Mouse (Mus musculus) liver, embryonic 14.5 days (tissue): ENCODE data around the gene Bcs1l. TPM values are rescaled to one million over a fixed set of nuclear protein-coding genes. Genes with fewer than 3 reads are reported as not detected.

Experiments
- ATAC-seq: fragments of 200-750 bp; cut with Nextera tagmentation; 2 replicates; pipeline ENCODE4 v1.8.0; 2017; ENCODE audit warnings: moderate number of reproducible peaks, mild to moderate bottlenecking, moderate library complexity; ENCODE audit not compliant: insufficient read depth
- DNase-seq, 3 experiments: peaks; one replicate each; pipeline ENCODE4 v3.0.0-alpha.2; 2012 to 2013; ENCODE audit warnings: low read depth in 3 of 3, low spot score in 3 of 3
- H3K27ac ChIP-seq: fragments of 300-500 bp; sonication (generic); 2 replicates; pipeline ENCODE4 v1.5.1; 2014; ENCODE audit warnings: moderate library complexity, mild to moderate bottlenecking, control low read depth, inconsistent platforms
- H3K27me3 ChIP-seq: fragments of 300-500 bp; sonication (generic); 2 replicates; pipeline ENCODE4 v1.6.1; 2014; ENCODE audit warnings: mild to moderate bottlenecking, low read length, moderate library complexity; ENCODE audit not compliant: control insufficient read depth, insufficient read depth
- H3K36me3 ChIP-seq: fragments of 300-500 bp; sonication (generic); replicated peaks from 2 replicates; pipeline ENCODE4 v1.6.1; 2014; ENCODE audit warnings: low read depth; ENCODE audit not compliant: control insufficient read depth, insufficient read depth
- H3K4me1 ChIP-seq, 2 experiments: fragments of 200-500 bp in 1 of 2; fragments of 300-500 bp in 1 of 2; sonication (generic) in 1 of 2; replicated peaks; 2 replicates each; pipeline ENCODE4 v1.6.1; 2012 to 2014; ENCODE audit warnings: antibody characterized with exemption in 1 of 2, inconsistent platforms in 1 of 2, low read length in 1 of 2; ENCODE audit not compliant: control insufficient read depth in 2 of 2, insufficient read depth in 2 of 2
- H3K4me2 ChIP-seq: fragments of 300-500 bp; sonication (generic); 2 replicates; pipeline ENCODE4 v1.6.1; 2014; ENCODE audit warnings: low read depth, mild to moderate bottlenecking, control low read depth, moderate library complexity
- H3K4me3 ChIP-seq, 2 experiments: fragments of 200-500 bp in 1 of 2; fragments of 300-500 bp in 1 of 2; sonication (generic) in 1 of 2; 2 replicates each; pipeline ENCODE4 v1.5.1; 2012 to 2014; ENCODE audit warnings: low read depth in 2 of 2, low read length in 2 of 2, mild to moderate bottlenecking in 2 of 2, control low read depth in 1 of 2, inconsistent platforms in 1 of 2, moderate library complexity in 1 of 2; ENCODE audit not compliant: insufficient read depth in 1 of 2
- H3K9ac ChIP-seq: fragments of 300-500 bp; sonication (generic); replicated peaks from 2 replicates; pipeline ENCODE4 v1.6.1; 2014; ENCODE audit warnings: mild to moderate bottlenecking, control low read depth, moderate library complexity
- H3K9me3 ChIP-seq: fragments of 300-500 bp; sonication (generic); 2 replicates; pipeline ENCODE4 v1.6.1; 2016; ENCODE audit warnings: low read length, mixed read lengths; ENCODE audit not compliant: control insufficient read depth
- CTCF ChIP-seq: IDR thresholded peaks from 2 replicates; pipeline ENCODE4 v1.5.1; 2016; ENCODE audit warnings: antibody characterized with exemption, low read depth, control low read depth
- EP300 ChIP-seq: IDR thresholded peaks from 2 replicates; pipeline ENCODE4 v1.6.1; 2016; ENCODE audit warnings: antibody characterized with exemption, low read depth
- WGBS: fragments of 180-500 bp; shearing (Covaris S2); extraction: QIAGEN DNeasy Blood & Tissue Kit; methylation state at CpG from one replicate; pipeline ENCODE4 v1.1.7; 2014; ENCODE audit not compliant: insufficient replicate concordance; 5-methylcytosine and 5-hydroxymethylcytosine counted together
- microRNA-seq: library from miRNA; unstranded; fragments of <30 nt; microRNA quantifications from one replicate; pipeline ENCODE4, GENCODE M21; 2016
- polyA plus RNA-seq, 2 experiments: library from polyadenylated mRNA; depleted of rRNA in 1 of 2; stranded (reverse) in 1 of 2; unstranded in 1 of 2; fragments of >200 nt; fragmentation: Nextera tagmentation in 1 of 2; extraction: Ambion mirVana in 1 of 2; gene quantifications; 2 replicates each; pipeline versions ENCODE4 v1.2.1 to v1.2.3; 2012 to 2014

Gene Bcs1l
- polyA plus RNA-seq, 2 experiments = 9.5 to 10.2 TPM

DNA sequence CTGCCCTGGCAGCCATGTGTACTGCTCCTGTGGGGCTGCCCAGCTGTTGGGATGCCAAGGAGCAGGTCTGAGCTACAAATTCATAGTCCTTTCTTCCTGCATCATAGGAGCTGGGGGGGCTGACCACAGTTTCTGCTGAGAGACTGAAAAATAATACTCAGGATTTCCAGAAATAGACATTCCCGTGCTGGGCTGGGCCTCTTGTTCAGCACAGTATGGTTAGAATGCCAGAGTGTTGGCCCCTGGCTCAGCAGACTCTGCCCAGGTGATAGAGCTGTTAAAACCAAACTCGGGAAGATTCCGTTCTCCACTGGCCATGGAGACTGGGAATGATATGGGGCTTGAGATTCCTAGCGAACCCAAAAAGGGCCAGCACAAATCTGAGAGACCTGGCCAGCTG lies 38.0 kb downstream of the Bcs1l start:
- H3K9ac ChIP-seq = no peak overlapping the region
- H3K4me2 ChIP-seq = no peak overlapping the region
- no peaks in the 10 kb centered on the region for H3K27me3 ChIP-seq
- H3K36me3 ChIP-seq = no peaks in the 10 kb centered on the region
- TF ChIP-seq CTCF = no peak
- TF ChIP-seq EP300 = no peak
- ATAC-seq (no peak), DNase-seq (no peak)
- no peak overlapping the region for H3K27ac ChIP-seq
- H3K4me1 ChIP-seq = no peaks in the 10 kb centered on the region
- H3K9me3 ChIP-seq = no peaks in the 10 kb centered on the region
- no peak overlapping the region for H3K4me3 ChIP-seq
- WGBS = 56% methylated on average over 4 of the region's 4 CpGs

DNA sequence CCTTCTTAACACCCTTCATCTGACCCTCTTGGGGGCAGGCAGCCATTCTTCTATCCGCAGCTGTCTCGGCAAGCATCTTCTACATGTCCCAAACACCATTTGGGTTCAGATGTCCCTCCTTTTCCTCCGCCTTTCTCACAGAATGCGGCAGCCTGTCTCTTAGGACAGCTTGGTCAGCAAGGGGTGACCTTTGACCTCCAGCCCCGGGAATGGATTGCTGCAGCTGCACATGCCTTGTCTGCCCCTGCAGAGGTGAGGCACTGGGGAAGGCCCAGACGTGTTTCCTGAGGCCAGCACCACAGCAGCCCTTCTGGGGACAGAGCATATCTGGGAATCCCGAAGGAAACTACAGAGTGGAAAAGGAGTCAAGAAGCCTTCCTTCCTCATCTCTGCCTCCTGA lies 39.9 kb downstream of the Bcs1l start:
- Histone ChIP-seq H3K4me2 (no peak overlapping the region), H3K36me3 (no peaks in the 10 kb centered on the region), H3K4me1 (no peaks in the 10 kb centered on the region), H3K27ac (no peak overlapping the region), H3K9me3 (no peaks in the 10 kb centered on the region), H3K27me3 (no peaks in the 10 kb centered on the region), H3K4me3 (no peak overlapping the region), H3K9ac (no peak overlapping the region)
- WGBS = 50% methylated on average over 7 of the region's 7 CpGs
- no peak for DNase-seq
- TF ChIP-seq EP300 = no peak
- no peak for TF ChIP-seq CTCF
- no peak for ATAC-seq

DNA sequence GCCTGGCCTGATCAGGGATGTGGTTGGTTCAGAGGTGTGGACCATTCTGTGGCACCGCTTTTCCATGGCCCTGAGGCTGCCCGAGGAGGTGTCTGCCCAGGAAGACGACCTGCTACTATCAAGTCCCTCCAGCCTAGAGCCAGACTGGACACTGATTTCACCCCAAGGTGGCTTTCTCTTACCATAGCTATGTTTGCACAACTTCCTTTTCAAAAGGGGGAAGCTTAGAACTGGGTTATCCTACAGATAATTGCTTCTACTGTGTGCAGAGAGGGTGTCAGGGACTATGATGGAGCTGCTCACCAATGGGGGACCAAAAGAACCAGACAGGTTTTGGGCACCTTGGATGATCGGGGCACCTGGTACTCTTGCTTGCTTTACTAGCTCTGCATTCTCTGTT lies 44.6 kb downstream of the Bcs1l start:
- H3K4me2 ChIP-seq = no peak overlapping the region
- H3K36me3 ChIP-seq = no peaks in the 10 kb centered on the region
- no peaks in the 10 kb centered on the region for H3K4me1 ChIP-seq
- no peak overlapping the region for H3K4me3 ChIP-seq
- 48% methylated on average over 4 of the region's 4 CpGs for WGBS
- no peak overlapping the region for H3K27ac ChIP-seq
- H3K9me3 ChIP-seq = no peaks in the 10 kb centered on the region
- H3K27me3 ChIP-seq = no peaks in the 10 kb centered on the region
- ATAC-seq (no peak), DNase-seq (no peak)
- TF ChIP-seq CTCF = no peak
- TF ChIP-seq EP300 = no peak
- H3K9ac ChIP-seq = no peak overlapping the region

Small RNAs within 50 kb of the gene (microRNA-seq; reads per million reads assigned to microRNA genes)
- gene Gm25035 = not detected

Other genes starting within 250 kb of the Bcs1l start
- 0.05 and 0.10 TPM in 2 replicates for gene Catip, start 226.2 kb upstream of the Bcs1l start, polyA plus RNA-seq (2012; rRNA removed)
- not detected in 2 replicates for gene Catip, start 226.2 kb upstream of the Bcs1l start, polyA plus RNA-seq (2014; fragmentation: Nextera tagmentation; extraction: Ambion mirVana)
- gene Slc11a1, start 213.1 kb upstream of the Bcs1l start, polyA plus RNA-seq (2012; rRNA removed) = 9.2 and 13.7 TPM in 2 replicates
- 8.3 and 8.7 TPM in 2 replicates for gene Slc11a1, start 213.1 kb upstream of the Bcs1l start, polyA plus RNA-seq (2014; fragmentation: Nextera tagmentation; extraction: Ambion mirVana)
- 36.0 and 39.6 TPM in 2 replicates for gene Ctdsp1, start 196.8 kb upstream of the Bcs1l start, polyA plus RNA-seq (2012; rRNA removed)
- 37.6 and 40.3 TPM in 2 replicates for gene Ctdsp1, start 196.8 kb upstream of the Bcs1l start, polyA plus RNA-seq (2014; fragmentation: Nextera tagmentation; extraction: Ambion mirVana)
- gene Vil1, start 178.9 kb upstream of the Bcs1l start, polyA plus RNA-seq (2012; rRNA removed) = 0.39 and 0.62 TPM in 2 replicates
- 0.40 and 0.50 TPM in 2 replicates for gene Vil1, start 178.9 kb upstream of the Bcs1l start, polyA plus RNA-seq (2014; fragmentation: Nextera tagmentation; extraction: Ambion mirVana)
- gene Cnot9, start 82.2 kb upstream of the Bcs1l start, polyA plus RNA-seq (2012; rRNA removed) = 18.4 and 23.8 TPM in 2 replicates
- gene Cnot9, start 82.2 kb upstream of the Bcs1l start, polyA plus RNA-seq (2014; fragmentation: Nextera tagmentation; extraction: Ambion mirVana) = 39.7 and 42.4 TPM in 2 replicates
- gene Plcd4, start 45.4 kb upstream of the Bcs1l start, polyA plus RNA-seq (2012; rRNA removed) = 0.01 TPM in 1 of 2 replicates, not detected in the other
- 0.09 TPM in 1 of 2 replicates, not detected in the other for gene Plcd4, start 45.4 kb upstream of the Bcs1l start, polyA plus RNA-seq (2014; fragmentation: Nextera tagmentation; extraction: Ambion mirVana)
- gene Usp37, start 44.0 kb upstream of the Bcs1l start, polyA plus RNA-seq (2012; rRNA removed) = 2.6 and 4.4 TPM in 2 replicates
- gene Usp37, start 44.0 kb upstream of the Bcs1l start, polyA plus RNA-seq (2014; fragmentation: Nextera tagmentation; extraction: Ambion mirVana) = 11.4 and 13.5 TPM in 2 replicates
- 3.0 TPM in 2 replicates for gene Zfp142, start within 50 bp of the Bcs1l start, polyA plus RNA-seq (2012; rRNA removed)
- gene Zfp142, start within 50 bp of the Bcs1l start, polyA plus RNA-seq (2014; fragmentation: Nextera tagmentation; extraction: Ambion mirVana) = 0.94 and 1.5 TPM in 2 replicates
- gene Rnf25, start 13.1 kb downstream of the Bcs1l start, polyA plus RNA-seq (2012; rRNA removed) = 21.9 and 24.0 TPM in 2 replicates
- gene Rnf25, start 13.1 kb downstream of the Bcs1l start, polyA plus RNA-seq (2014; fragmentation: Nextera tagmentation; extraction: Ambion mirVana) = 2.1 and 2.6 TPM in 2 replicates
- gene Stk36, start 13.2 kb downstream of the Bcs1l start, polyA plus RNA-seq (2012; rRNA removed) = 0.17 and 0.24 TPM in 2 replicates
- gene Stk36, start 13.2 kb downstream of the Bcs1l start, polyA plus RNA-seq (2014; fragmentation: Nextera tagmentation; extraction: Ambion mirVana) = 0.08 and 0.95 TPM in 2 replicates
- gene Ttll4, start 73.5 kb downstream of the Bcs1l start, polyA plus RNA-seq (2012; rRNA removed) = 5.4 and 6.5 TPM in 2 replicates
- 6.2 and 6.5 TPM in 2 replicates for gene Ttll4, start 73.5 kb downstream of the Bcs1l start, polyA plus RNA-seq (2014; fragmentation: Nextera tagmentation; extraction: Ambion mirVana)
- gene Cyp27a1, start 125.3 kb downstream of the Bcs1l start, polyA plus RNA-seq (2012; rRNA removed) = 2.5 and 3.3 TPM in 2 replicates
- 3.4 and 5.0 TPM in 2 replicates for gene Cyp27a1, start 125.3 kb downstream of the Bcs1l start, polyA plus RNA-seq (2014; fragmentation: Nextera tagmentation; extraction: Ambion mirVana)
- gene Prkag3, start 160.9 kb downstream of the Bcs1l start, polyA plus RNA-seq (2012; rRNA removed) = not detected in 2 replicates
- not detected in 2 replicates for gene Prkag3, start 160.9 kb downstream of the Bcs1l start, polyA plus RNA-seq (2014; fragmentation: Nextera tagmentation; extraction: Ambion mirVana)
- 0.04 and 0.10 TPM in 2 replicates for gene Wnt6, start 183.6 kb downstream of the Bcs1l start, polyA plus RNA-seq (2012; rRNA removed)
- 0.06 TPM in 1 of 2 replicates, not detected in the other for gene Wnt6, start 183.6 kb downstream of the Bcs1l start, polyA plus RNA-seq (2014; fragmentation: Nextera tagmentation; extraction: Ambion mirVana)
- gene Wnt10a, start 203.2 kb downstream of the Bcs1l start, polyA plus RNA-seq (2012; rRNA removed) = not detected in 2 replicates
- gene Wnt10a, start 203.2 kb downstream of the Bcs1l start, polyA plus RNA-seq (2014; fragmentation: Nextera tagmentation; extraction: Ambion mirVana) = not detected in 2 replicates